Mouse (Mus musculus): Measurements from ENCODE around the gene Gk5. TPM values are rescaled to one million over a fixed set of nuclear protein-coding genes. Genes with fewer than 3 reads are reported as not detected.
"Not testable (repeated sequence)": the region's sequence is repeated elsewhere in the genome, so short reads cannot be mapped to it uniquely, and the experiment has no call there.

The Gk5 gene
- polyA plus RNA-seq, 1 experiment from 2014 or later = 3.8 TPM

DNA sequence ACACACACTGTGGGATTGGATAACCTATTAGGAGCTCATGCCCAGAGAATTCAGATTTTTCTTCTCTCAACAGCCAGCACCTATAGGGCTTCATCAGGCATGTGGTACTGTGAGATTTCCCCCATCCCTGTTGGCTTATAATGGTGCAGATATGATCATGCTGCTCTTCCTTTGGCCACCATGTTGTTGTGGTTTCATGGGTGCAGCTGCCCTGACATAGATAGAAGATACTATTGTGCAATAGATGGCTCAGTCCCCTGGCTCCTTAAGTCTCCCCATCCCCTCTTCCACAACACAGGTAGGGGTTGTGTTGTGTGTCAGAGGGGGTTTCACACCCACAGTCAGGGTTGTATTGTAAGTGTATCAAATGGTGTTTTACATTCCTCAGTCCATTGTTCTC is 25.7 kb downstream of the Gk5 start:
- no peak overlapping the region for H3K9ac ChIP-seq
- no peak overlapping the region for H3K4me3 ChIP-seq
- ATAC-seq (ENCODE audit: extremely low read depth, insufficient number of reproducible peaks, low FRiP score, low TSS enrichment) = no peak
- H3K4me1 ChIP-seq = 0 out of 2 replicates have a peak, but pooled peaks cover 2% of the 10 kb centered on the region
- H3K9me3 ChIP-seq = no peaks in the 10 kb centered on the region
- no peak overlapping the region for H3K4me2 ChIP-seq
- H3K27ac ChIP-seq (replicated peaks) = no peak overlapping the region
- H3K36me3 ChIP-seq = peaks cover 51% of the 10 kb centered on the region
- H3K27me3 ChIP-seq (replicated peaks) = no peaks in the 10 kb centered on the region

DNA sequence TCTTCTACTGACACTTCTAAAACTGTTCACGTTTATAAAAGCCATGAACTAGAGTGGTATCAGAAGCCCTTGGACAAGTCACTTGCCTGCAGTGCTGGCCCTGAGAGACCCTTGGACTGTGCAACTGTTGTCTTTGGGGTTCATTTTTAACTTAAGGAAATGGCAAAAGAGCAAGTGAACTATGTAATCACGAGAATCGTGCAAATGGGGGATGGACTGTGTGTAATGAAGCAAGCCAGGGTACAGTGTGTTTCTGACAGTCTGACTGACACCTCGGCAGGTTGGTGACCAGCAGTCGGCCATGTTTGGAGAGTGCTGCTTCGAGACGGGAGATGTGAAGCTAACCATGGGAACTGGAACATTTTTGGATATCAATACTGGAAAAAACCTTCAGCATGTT is 33.6 kb downstream of the Gk5 start:
- H3K27ac ChIP-seq (replicated peaks) = no peak overlapping the region
- no peak overlapping the region for H3K4me2 ChIP-seq
- no peaks in the 10 kb centered on the region for H3K27me3 ChIP-seq (replicated peaks)
- no peak overlapping the region for H3K4me3 ChIP-seq
- WGBS = 84% methylated on average over 7 of the region's 7 CpGs
- H3K9ac ChIP-seq = no peak overlapping the region
- ATAC-seq (ENCODE audit: extremely low read depth, insufficient number of reproducible peaks, low FRiP score, low TSS enrichment) = no peak
- no peaks in the 10 kb centered on the region for H3K4me1 ChIP-seq
- H3K36me3 ChIP-seq = peaks cover 59% of the 10 kb centered on the region
- H3K9me3 ChIP-seq = no peaks in the 10 kb centered on the region

DNA sequence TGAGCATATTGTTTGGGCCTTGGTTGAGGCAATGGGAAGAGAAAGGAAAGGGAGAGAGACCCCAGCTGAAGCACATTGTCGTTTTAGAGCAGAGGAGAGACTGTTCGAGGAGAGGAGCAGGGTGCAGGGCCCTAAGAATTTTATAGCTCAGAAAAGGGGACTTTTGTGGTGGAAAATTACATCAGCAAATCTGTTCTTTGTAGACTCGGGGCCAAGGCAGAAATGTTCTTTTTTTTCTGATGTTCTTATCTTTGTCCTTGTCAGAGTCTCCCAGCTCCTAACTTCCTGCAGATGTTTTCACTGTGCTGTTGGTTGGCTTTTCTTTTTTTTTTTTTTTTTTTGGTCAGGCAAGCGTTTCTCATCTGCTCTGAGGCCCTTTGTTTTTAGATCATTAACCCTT is 39.3 kb downstream of the Gk5 start:
- WGBS = 28% methylated on average over 4 of the region's 4 CpGs

DNA sequence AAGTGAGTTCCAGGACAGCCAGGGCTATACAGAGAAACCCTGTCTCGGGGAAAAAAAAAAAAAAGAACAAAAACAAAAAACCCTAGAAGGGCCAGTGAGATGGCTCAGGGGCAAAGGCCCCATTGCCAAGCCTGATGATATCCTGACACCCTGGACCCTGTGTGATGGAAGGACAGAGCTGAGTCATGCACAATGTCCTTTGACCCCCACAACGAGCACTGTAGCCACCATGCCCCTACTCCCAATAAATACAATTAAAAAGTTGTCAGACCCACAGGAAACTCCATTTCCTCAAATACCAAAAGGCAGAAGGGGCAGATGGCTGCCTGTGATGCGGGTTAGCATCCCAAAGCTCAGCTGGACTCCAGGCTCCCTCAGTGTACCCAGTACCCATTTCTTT is 39.9 kb downstream of the Gk5 start:
- Histone ChIP-seq H3K4me2 (no peak overlapping the region), H3K27me3 (replicated peaks) (no peaks in the 10 kb centered on the region), H3K36me3 (peaks cover 30% of the 10 kb centered on the region), H3K9me3 (no peaks in the 10 kb centered on the region), H3K4me1 (peaks cover 14% of the 10 kb centered on the region; the same call in 1 of the 2 replicates), H3K27ac (replicated peaks) (peak overlapping the region; percentile 70), H3K4me3 (no peak overlapping the region), H3K9ac (no peak overlapping the region)
- no peak for ATAC-seq (ENCODE audit: extremely low read depth, insufficient number of reproducible peaks, low FRiP score, low TSS enrichment)
- WGBS = 65% methylated on average over 3 of the region's 3 CpGs

More for the DNA sequence above, 39.3 kb downstream of the Gk5 start:
- H3K9ac ChIP-seq = no peak overlapping the region
- H3K4me1 ChIP-seq = peaks cover 14% of the 10 kb centered on the region; the same call in 1 of the 2 replicates
- no peak for ATAC-seq (ENCODE audit: extremely low read depth, insufficient number of reproducible peaks, low FRiP score, low TSS enrichment)
- no peak overlapping the region for H3K4me2 ChIP-seq
- no peak overlapping the region for H3K4me3 ChIP-seq
- H3K9me3 ChIP-seq = no peaks in the 10 kb centered on the region
- H3K27ac ChIP-seq (replicated peaks) = peak overlapping the region; percentile 85
- H3K36me3 ChIP-seq = peaks cover 34% of the 10 kb centered on the region
- no peaks in the 10 kb centered on the region for H3K27me3 ChIP-seq (replicated peaks)

DNA sequence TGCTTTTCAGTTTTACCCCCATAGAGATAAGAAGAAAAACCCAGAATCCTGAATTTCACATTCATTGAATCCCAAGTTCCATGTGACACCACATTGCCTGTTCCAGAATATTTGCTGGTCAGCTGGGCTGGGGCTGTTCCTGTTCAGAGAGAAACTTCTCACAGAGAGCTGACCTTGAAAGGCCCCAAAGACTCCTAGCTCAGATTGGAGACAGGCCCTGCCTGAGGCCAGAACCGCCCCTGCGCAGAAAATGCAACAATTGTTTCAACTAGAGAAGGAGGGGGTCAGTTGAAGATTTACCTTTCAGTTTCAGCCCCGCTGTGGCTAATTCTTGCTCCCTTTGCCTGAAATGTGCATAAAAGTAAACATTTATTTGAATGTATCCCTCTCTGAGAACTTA is 41.6 kb downstream of the Gk5 start:
- 0 out of 2 replicates have a peak overlapping the region, but pooled peaks have one; percentile 53 for H3K27ac ChIP-seq (replicated peaks)
- peaks cover 18% of the 10 kb centered on the region for H3K36me3 ChIP-seq
- H3K4me3 ChIP-seq = no peak overlapping the region
- H3K4me2 ChIP-seq = no peak overlapping the region
- ATAC-seq (ENCODE audit: extremely low read depth, insufficient number of reproducible peaks, low FRiP score, low TSS enrichment) = no peak
- no peaks in the 10 kb centered on the region for H3K9me3 ChIP-seq
- H3K4me1 ChIP-seq = peaks cover 14% of the 10 kb centered on the region; the same call in 1 of the 2 replicates
- H3K27me3 ChIP-seq (replicated peaks) = no peaks in the 10 kb centered on the region
- peak overlapping the region; percentile 42; the same call in 1 of the 2 replicates for H3K9ac ChIP-seq
- 59% methylated on average over 3 of the region's 3 CpGs for WGBS

DNA sequence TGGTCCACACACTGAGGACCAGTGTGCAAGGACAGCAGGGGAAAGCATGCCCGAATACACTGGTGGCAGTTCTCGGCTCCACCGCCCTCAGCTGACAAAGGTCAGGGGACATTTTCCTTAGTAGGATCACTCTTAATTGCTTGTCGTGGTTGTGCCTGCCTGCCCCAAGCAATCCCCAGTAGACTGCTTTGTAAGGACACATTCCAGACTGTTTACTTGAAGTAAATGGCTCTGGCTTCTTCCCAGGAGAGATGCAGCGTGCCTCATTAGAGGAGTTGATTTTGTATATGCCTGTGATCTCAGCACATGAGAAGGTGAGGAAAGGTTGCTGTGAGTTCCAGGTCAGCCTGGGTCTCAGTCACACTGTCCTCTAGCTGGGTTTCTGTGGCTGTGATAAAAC is 43.3 kb downstream of the Gk5 start:
- Histone ChIP-seq H3K4me1 (peaks cover 19% of the 10 kb centered on the region), H3K9me3 (no peaks in the 10 kb centered on the region), H3K27me3 (replicated peaks) (no peaks in the 10 kb centered on the region), H3K4me2 (no peak overlapping the region), H3K4me3 (no peak overlapping the region), H3K9ac (no peak overlapping the region), H3K36me3 (peaks cover 9% of the 10 kb centered on the region; the same call in 1 of the 2 replicates), H3K27ac (replicated peaks) (no peak overlapping the region)
- WGBS = 80% methylated on average over 5 of the region's 5 CpGs
- ATAC-seq (ENCODE audit: extremely low read depth, insufficient number of reproducible peaks, low FRiP score, low TSS enrichment) = no peak

DNA sequence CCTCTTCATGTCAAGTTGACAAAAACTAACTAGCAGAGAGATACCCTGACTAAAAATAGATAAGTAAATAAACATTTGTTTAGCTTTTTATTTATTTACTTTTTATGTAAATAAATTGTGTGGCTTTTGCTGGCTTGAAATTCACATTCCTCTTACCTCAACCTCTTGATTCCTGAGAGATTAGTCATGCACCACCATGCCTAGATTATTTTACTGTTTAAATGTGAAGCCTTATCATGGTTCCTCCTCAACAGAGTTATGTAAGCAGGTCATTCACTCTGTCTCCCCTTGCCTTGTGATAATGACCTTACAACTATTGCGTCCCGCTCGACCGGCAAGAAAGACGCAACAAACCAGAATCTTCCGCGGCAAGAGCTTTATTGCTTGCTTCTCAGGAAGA is 44.3 kb downstream of the Gk5 start:
- H3K4me1 ChIP-seq = peaks cover 16% of the 10 kb centered on the region
- H3K4me2 ChIP-seq = no peak overlapping the region
- 90% methylated on average over 7 of the region's 7 CpGs for WGBS
- H3K27me3 ChIP-seq (replicated peaks) = no peaks in the 10 kb centered on the region
- no peaks in the 10 kb centered on the region for H3K9me3 ChIP-seq
- no peak for ATAC-seq (ENCODE audit: extremely low read depth, insufficient number of reproducible peaks, low FRiP score, low TSS enrichment)
- no peak overlapping the region for H3K27ac ChIP-seq (replicated peaks)
- H3K9ac ChIP-seq = no peak overlapping the region
- no peak overlapping the region for H3K4me3 ChIP-seq
- peaks cover 9% of the 10 kb centered on the region; the same call in 1 of the 2 replicates for H3K36me3 ChIP-seq

DNA sequence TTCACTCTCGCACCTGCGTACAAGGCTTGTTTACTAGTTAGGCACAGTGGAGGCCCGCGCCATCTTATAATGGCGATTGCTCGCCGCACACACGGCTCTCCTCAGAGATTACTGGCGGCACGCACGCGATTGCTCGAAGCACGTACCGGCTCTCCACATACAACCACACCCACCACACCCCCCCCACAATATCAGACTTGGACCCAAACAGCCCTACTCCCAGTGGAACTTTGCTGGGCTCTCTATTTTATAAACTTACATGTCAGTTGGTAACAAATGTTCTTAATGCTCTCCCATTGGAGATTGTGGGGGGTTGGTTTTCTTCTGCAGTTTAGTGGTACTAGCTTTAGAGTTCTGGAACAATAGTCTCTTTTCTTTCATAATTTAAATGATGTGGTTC is 44.8 kb downstream of the Gk5 start:
- 94% methylated on average over 15 of the region's 15 CpGs for WGBS
- H3K4me3 ChIP-seq; ATAC-seq (ENCODE audit: extremely low read depth, insufficient number of reproducible peaks, low FRiP score, low TSS enrichment); H3K4me2 ChIP-seq; H3K27ac ChIP-seq (replicated peaks); H3K27me3 ChIP-seq (replicated peaks); H3K9ac ChIP-seq; H3K9me3 ChIP-seq; H3K36me3 ChIP-seq: not testable (repeated sequence)
- peaks cover 16% of the 10 kb centered on the region for H3K4me1 ChIP-seq

DNA sequence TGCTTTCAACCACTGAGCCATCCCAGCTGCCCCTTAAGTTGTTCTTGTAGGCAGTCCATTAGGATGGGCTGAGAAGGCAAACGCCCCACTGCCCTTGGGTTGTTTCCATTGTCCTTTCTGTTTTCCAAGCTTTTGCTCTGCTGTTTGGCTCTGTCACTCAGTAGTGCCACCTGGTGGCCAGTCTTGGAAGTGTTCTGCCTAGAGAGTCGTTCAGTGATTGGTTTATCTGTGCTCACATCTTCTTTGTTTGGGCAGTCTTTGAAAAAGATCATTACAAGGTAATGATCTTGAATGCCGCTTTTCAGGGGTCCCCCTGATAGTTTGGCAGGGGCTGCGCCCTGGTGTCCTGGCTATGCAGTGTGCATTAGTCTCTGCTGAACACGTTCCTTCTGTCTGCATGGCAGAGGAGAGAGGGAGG is 48.0 kb downstream of the Gk5 start:
- Histone ChIP-seq H3K27me3 (replicated peaks) (no peaks in the 10 kb centered on the region), H3K4me3 (no peak overlapping the region), H3K36me3 (peaks cover 15% of the 10 kb centered on the region), H3K9ac (no peak overlapping the region), H3K4me2 (no peak overlapping the region), H3K9me3 (no peaks in the 10 kb centered on the region), H3K4me1 (peaks cover 5% of the 10 kb centered on the region; the same call in 1 of the 2 replicates), H3K27ac (replicated peaks) (no peak overlapping the region)
- 32% methylated on average over 5 of the region's 5 CpGs for WGBS
- no peak for ATAC-seq (ENCODE audit: extremely low read depth, insufficient number of reproducible peaks, low FRiP score, low TSS enrichment)

DNA sequence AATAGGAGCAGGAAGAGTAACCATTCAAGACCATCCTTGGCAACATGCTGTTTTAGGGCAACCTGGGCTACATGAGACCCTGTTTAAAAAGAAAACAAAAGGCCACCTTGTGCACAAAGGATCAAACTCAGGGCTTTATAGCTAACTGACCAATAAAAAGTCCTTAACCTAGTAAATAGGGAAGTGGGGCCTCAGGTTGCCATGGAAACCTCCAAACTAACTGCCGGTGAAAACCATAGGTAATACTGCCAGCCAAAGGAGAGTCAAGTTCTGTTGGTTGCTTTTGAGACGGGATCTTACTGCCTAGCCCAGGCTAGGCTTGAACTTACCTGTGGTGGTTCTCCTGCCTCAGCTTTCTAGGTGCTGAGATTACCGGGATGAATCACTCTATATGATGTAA is 51.4 kb downstream of the Gk5 start:
- no peak for ATAC-seq (ENCODE audit: extremely low read depth, insufficient number of reproducible peaks, low FRiP score, low TSS enrichment)
- no peak overlapping the region for H3K27ac ChIP-seq (replicated peaks)
- peaks cover 5% of the 10 kb centered on the region; the same call in 1 of the 2 replicates for H3K4me1 ChIP-seq
- no peaks in the 10 kb centered on the region for H3K9me3 ChIP-seq
- WGBS = 76% methylated on average over 3 of the region's 3 CpGs
- H3K9ac ChIP-seq = no peak overlapping the region
- H3K4me2 ChIP-seq = no peak overlapping the region
- H3K4me3 ChIP-seq = no peak overlapping the region
- H3K27me3 ChIP-seq (replicated peaks) = no peaks in the 10 kb centered on the region
- peaks cover 12% of the 10 kb centered on the region for H3K36me3 ChIP-seq

DNA sequence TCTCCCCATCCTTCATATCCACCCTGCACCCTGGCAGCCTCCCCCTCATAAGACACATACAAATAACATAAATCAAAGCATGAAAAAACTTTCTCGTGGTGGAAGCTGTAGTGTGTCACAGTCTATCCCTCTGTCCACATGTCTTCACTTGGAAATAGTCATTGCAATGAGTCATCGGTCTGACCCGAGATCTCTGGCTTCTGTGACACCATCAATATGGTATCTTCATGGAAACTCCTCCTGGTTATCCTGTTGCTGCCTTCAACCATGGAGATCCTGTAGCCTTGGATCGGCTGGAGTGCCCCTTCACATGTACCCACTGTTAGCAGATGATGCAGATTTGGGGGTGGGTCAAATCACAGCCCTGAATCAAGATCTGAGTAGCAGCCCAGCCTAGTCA is 65.7 kb downstream of the Gk5 start:
- H3K36me3 ChIP-seq = peaks cover 18% of the 10 kb centered on the region
- H3K9me3 ChIP-seq = no peaks in the 10 kb centered on the region
- H3K4me1 ChIP-seq = peaks cover 6% of the 10 kb centered on the region
- H3K9ac ChIP-seq = no peak overlapping the region
- H3K27ac ChIP-seq (replicated peaks) = no peak overlapping the region
- H3K27me3 ChIP-seq (replicated peaks) = no peaks in the 10 kb centered on the region
- no peak overlapping the region for H3K4me2 ChIP-seq
- 64% methylated on average over 4 of the region's 4 CpGs for WGBS
- no peak for ATAC-seq (ENCODE audit: extremely low read depth, insufficient number of reproducible peaks, low FRiP score, low TSS enrichment)
- no peak overlapping the region for H3K4me3 ChIP-seq

DNA sequence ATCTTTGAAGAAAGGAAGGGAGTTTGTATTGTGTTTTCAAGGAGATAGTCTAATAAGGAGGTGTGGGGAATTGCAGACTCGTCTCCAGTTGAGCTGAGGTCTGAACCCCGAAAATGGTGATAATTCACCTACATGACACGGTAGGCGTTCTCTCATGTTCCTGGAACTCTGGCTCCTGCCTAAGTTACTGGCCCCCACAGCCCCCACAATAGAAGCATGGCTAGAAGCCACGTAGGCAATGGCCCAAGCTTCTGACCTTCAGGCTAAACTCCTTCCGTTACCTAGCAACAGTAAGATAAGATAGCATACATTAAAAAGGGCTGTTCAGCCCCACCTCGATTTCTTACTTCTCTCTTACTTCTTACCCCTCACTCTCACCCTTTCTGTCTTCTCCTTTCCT is 67.5 kb downstream of the Gk5 start:
- Histone ChIP-seq H3K4me1 (peaks cover 6% of the 10 kb centered on the region), H3K9ac (no peak overlapping the region), H3K4me3 (no peak overlapping the region), H3K9me3 (no peaks in the 10 kb centered on the region), H3K27me3 (replicated peaks) (no peaks in the 10 kb centered on the region), H3K36me3 (peaks cover 17% of the 10 kb centered on the region), H3K27ac (replicated peaks) (no peak overlapping the region), H3K4me2 (no peak overlapping the region)
- no peak for ATAC-seq (ENCODE audit: extremely low read depth, insufficient number of reproducible peaks, low FRiP score, low TSS enrichment)
- 44% methylated on average over 7 of the region's 7 CpGs for WGBS
